Mouse (Mus musculus) gastrocnemius, postnatal 25 days (tissue): ENCODE measurements around the gene Hsd17b3. TPM values are rescaled to one million over a fixed set of nuclear protein-coding genes. Genes with fewer than 3 reads are reported as not detected.

Experiments used
- DNase-seq: peaks from one replicate; pipeline ENCODE4 v3.0.0; 2022
- long read RNA-seq, 2 experiments: library from polyadenylated mRNA; stranded (forward); transcript quantifications; one replicate each; pipeline ENCODE4 v2.0.0; 2021
- total RNA-seq, 2 experiments: library from RNA; stranded (reverse); gene quantifications; 1 replicate in 1 of 2; 2 replicates in 1 of 2; pipeline ENCODE4 v1.2.3; 2021

Gene Hsd17b3
- total RNA-seq = not detected
- long read RNA-seq, experiment 1 = 0 reads
- long read RNA-seq, experiment 2 = 0 reads

- no peak for DNase-seq
Measured at GRCm38 (mm10) chr13:64089130-64089529, at the start of gene Hsd17b3. Hsd17b3 (minus strand) TSS chr13:64089230.

DNA sequence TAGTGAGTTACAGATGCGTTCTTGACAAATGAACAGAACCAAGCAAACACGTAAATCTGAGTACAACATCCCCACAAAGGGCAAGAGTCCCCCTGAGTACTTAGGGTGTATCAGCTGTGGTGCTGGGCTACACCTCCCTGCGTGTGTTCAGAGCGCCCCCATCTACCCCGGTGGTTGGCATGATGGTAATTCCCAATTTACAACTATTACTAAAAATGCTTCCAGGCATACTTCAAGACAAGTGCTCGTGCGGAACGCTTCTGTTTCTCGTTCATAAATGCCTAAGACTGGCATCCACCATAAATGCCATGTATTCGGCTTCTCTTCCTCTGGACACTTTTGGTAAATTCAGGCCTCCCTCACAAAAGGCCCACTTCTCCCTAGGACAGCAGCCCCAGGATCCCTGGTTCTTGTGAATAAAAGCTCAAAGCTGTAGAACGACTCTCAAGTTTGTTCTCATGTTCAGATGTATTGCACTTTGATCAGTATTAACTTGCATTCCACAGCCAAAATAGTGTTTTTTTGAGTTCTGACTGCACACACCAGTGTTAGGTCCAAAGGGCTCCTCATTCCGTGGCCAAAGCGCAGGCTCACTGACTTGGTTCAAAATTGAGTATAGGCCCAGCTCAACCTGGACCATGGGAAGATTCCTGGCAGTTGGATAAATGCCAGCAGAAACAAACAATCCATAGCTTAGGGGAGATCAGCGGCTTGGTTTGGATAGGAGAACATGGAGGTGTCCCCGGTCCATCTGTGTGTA lies 40.8 kb upstream of the Hsd17b3 start:
- peak; percentile 11 for DNase-seq

DNA sequence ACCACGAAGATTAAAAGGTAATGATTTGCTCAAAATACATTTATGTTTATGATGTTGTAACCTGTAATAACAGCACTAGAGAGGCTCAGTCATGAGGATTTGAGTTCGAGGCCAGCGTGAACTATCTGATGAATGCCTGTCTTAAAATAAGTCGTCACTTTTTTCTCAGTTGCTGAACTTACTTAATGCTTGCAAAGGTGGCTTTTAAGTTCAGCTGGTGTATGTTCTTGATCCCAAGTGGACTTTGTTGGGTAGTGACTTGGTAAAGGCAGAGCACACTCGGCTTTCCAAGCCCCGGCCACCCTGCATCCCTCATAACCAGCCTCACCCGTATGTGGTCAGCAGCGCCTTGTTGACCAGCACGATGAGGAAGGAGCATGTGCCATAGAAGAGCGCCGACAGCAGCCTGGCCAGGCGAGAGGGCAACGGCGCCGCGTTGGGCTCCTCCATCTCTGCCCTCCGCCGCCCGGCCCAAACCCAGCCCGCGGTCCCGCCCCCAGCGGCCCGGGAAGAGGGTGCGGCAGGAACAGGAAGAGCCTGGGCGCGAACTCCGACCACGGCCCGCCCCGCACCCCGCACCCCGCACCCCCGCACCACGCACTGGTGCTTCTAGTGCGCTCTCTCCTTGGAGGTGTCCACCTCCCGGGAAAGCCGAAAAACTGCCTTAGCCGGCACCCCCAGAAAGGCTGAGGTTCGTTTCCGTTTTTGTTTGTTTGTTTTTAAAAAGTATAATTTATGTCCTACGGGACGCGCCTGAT lies 40.0 kb upstream of the Hsd17b3 start, which contains the start of gene Slc35d2:
TSS of gene Slc35d2 (minus strand) at position 511 of the 758 bp plus-strand sequence.
- DNase-seq = peak; percentile 68

DNA sequence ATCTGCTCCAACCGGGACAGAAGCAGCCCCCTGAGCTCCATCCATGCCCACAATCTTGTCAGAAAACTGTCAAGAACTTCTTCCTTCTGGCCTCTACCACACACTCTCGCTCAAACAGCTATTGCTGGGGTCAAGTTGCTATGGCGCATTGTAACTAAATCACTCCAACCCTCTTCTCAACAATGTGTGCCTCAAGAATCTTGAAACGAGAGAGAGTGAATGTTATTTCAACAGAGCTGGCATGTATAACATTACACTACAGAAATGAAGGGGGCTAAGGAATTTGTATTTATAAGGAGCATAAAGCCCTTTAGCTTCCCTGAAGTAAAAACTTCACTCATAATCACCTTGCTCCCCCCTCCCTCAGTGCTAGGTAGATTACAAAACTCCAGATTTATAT lies 37.3 kb upstream of the Hsd17b3 start:
- DNase-seq = no peak

- DNase-seq = no peak
Measured at GRCm38 (mm10) chr13:64124886-64125285, 35.9 kb upstream of the Hsd17b3 start.

- DNase-seq = no peak
Measured at GRCm38 (mm10) chr13:64123491-64124188, 34.6 kb upstream of the Hsd17b3 start.

DNA sequence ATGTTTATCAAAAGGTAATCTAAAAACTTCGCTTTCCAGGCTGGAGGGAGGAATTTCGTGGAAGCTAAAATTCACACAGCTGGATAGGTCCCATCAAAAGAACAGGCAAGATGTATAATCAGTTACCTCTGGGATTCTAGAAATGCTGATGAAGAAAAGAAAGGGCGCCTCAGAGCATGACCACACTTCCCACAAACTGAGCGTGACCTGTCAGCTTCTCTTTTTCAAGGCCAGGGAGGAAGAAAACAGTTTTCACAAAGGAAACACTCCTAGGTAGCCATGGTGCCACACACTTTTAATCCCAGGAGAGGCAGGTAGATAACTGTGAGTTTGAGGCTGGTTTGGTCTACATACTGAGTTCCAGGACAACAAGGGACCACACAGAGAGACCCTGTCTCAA lies 31.7 kb upstream of the Hsd17b3 start:
- no peak for DNase-seq

GRCm38 (mm10) chr13:64117442-64117841 lies 28.4 kb upstream of the Hsd17b3 start:
- no peak for DNase-seq

- DNase-seq = no peak
Measured at GRCm38 (mm10) chr13:64110421-64110820, 21.4 kb upstream of the Hsd17b3 start.

- no peak for DNase-seq
Measured at GRCm38 (mm10) chr13:64108381-64108850, 19.4 kb upstream of the Hsd17b3 start.

DNA sequence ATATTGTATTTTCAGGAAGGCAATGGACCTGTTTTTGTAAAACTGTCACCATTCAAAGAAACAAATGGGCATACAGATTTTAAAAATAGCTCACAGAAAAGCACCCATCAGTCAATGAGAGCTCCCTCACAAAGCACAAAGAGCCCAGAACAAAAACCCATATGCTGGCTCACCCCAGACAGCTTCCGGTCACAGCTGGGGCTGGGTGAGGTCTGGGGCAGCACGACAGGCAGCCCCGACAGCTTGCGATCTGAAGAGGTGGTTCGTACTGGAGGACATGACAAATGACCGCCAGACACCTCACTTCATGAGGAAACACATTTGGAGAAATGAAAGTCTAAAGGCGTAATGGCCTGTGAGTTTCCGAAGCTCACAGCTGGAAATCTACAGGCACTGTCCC lies 18.5 kb upstream of the Hsd17b3 start:
- DNase-seq = no peak

DNA sequence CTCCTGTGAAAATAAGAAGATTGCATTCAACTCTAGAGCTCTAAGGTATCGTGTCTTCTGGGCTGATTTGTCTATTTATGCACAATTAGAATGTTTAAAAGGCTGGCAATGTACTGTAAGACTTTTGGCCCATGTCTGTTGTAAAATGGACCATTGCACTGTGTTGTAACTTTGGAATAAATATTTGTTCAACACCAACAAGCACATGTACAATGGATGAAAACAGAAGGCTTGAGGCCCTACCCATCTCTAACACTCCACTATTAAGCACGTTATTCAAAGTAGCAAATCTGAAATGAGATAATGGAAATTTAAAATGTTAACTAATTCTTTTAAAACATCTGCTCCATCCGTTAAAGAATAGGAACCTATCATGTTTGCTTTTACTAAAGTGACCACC lies 18.1 kb upstream of the Hsd17b3 start:
- DNase-seq = no peak

DNA sequence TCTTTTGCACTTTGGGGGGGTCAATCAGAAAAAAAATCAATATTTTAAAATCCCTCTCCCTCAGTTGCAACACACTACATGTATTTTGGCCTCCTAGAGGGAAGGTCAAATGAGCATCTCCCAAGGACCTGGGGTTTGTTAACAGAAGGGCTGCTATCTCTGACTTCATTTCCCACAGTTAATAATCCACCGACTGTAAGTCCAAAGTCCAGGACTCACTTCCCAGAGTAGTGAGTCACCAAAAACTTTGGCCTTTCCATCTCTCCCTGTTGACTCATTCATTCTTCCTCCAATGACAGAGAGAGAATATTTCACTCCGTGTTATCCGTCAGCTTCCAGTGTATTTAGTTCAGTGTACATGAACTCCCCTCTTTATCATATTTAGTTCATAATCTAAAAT lies 16.7 kb upstream of the Hsd17b3 start:
- DNase-seq = no peak

DNA sequence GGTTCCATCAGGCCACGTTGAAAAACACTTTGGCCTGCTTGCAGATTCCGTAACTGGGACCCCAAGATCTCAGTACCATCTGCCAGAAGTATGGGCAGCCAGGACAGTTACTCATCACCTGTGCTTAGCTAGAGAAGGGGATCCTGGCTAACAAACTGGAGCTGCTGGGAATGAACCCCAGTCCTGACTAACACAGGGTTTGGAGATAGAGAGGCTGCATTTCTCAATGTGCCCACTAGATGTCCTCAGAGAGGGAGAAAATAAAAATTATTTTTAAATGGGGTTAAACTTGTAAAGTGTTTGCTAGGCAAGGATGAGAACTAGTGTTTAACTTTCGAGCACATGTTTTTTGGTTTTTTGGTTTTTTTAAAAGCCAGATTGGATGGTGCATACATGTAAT lies 11.2 kb upstream of the Hsd17b3 start:
- no peak for DNase-seq

GRCm38 (mm10) chr13:64098992-64099391 lies 10.0 kb upstream of the Hsd17b3 start:
- no peak for DNase-seq

DNA sequence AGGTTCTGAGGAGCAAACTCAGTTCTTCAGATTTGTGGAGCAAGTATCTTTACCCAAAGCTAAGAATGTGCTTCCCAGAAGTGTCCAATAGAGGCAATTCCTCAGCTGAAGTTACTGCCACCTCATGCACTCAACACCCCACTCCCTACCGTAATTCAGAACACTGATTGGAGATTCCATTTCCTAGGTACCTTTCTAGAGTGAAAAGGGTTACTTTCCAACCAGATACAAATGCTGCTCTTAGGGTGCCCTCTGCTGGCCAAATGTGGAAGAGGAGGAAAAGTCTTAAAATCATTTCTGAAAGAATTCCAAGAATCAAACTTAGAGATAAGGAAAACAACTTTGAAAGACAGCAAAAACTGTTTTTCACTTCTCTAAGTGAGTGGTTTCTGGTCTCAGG lies 4.3 kb upstream of the Hsd17b3 start:
- no peak for DNase-seq

DNA sequence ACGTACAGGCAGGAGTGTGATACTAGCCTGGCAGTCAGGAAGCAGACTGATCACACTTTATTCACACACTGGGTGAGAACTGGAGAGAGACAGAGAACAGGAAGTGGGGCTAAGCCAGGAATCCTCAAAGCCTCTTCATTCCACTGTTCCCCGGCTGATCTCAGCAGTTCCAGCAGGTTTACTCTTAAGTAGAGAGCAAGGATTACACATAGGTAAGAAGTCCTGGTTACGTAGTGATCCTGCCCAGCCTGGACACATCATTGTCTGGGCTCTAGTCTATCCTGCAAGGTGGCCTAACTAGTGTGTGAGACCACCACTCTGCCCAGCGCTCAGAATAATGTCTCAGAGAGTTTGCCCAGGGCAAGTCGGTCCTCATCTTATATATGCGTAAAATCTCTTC lies 3.7 kb upstream of the Hsd17b3 start:
- no peak for DNase-seq

- DNase-seq = no peak
Measured at GRCm38 (mm10) chr13:64092141-64092540, 3.1 kb upstream of the Hsd17b3 start.

- no peak for DNase-seq
Measured at GRCm38 (mm10) chr13:64091006-64091405, 2.0 kb upstream of the Hsd17b3 start.

- DNase-seq = no peak
Measured at GRCm38 (mm10) chr13:64090278-64090677, 1.2 kb upstream of the Hsd17b3 start.

GRCm38 (mm10) chr13:64088057-64088456 lies 973 bp downstream of the Hsd17b3 start:
- no peak for DNase-seq

DNA sequence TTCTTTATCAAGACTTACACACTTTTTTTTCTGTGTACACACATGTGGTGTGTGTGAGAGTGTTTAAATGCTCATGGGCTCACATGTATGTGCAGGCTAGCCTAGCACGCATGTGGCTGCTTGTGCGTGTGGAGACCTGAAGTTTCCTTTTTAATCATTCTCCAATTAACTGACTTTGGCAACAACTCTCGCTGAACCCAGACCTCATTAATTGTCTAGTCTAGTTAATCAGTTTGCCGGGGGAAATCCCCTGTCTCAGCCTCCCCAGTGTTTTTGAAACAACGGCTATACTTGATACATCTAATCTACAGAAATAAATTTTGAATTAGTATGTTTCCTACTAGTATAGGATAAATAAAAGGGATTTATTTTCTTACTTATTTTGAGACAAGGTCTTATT lies 3.0 kb downstream of the Hsd17b3 start:
- no peak for DNase-seq

- DNase-seq = no peak
Measured at GRCm38 (mm10) chr13:64083331-64083730, 5.7 kb downstream of the Hsd17b3 start.
